Mouse (Mus musculus) testis, adult 10 weeks (tissue): ENCODE data around the gene Grin1. TPM values are rescaled to one million over a fixed set of nuclear protein-coding genes. Genes with fewer than 3 reads are reported as not detected.

Experiments
- polyA plus RNA-seq: library from polyadenylated mRNA; stranded (reverse); fragments of 350-450 nt; fragmentation: Illumina TruSeq; extraction: RNeasy Lipid Tissue Mini Kit (QIAGEN cat#74804); gene quantifications from one replicate; pipeline ENCODE4 v1.2.3, GENCODE M21; 2014; ENCODE audit warnings: low read depth, low replicate concordance

Grin1 gene
- polyA plus RNA-seq: not detected

DNA sequence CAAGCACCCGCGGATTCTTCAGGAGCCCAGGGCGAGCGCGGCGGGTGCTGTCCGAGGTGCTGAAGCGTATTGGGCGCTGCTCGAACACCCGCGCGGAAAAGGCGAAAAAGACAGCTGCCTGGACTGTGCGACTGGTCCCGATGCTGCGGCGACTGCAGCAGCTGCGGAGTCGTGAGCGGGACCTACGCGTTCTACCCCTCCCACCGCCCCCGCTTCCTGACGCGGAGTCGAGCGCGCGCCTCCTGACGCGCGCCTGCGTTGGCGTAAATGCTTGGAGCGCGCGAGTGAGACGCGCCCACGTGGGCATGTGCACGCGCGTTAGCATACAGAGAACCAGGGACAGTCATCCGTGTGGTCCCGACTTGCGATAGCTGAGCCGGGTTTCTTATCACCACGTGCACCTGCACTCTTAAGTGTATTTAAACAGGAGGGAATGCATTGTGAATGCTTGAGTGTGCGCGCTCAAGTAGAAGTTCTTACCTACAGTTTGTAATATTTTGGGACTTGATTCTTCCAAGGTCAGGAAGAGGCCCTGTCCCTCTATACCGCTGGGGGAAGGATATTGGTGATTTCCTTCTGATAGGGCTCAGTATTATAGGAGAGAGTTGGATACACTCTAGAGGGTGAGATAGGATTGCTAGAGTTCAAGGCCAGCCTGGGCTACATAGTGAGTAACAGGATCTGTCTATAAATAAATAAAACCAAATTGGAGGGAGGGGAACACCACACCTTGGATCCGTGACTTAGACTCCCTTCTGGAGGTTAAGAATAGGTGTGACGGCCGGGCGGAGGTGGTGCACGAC lies at the start of gene Grin1:
Gene Grin1 (minus strand): TSS at position 217 of the 803 bp plus-strand sequence.

GRCm38 (mm10) chr2:25365091-25365761 lies 46.2 kb upstream of the Grin1 start, which contains the start of gene Uap1l1:
TSS of gene Uap1l1 (minus strand) at chr2:25365682.

GRCm38 (mm10) chr2:25356208-25357079 lies 37.5 kb upstream of the Grin1 start, which contains the start of gene Dpp7:
TSS of gene Dpp7 (minus strand) at chr2:25356359.

GRCm38 (mm10) chr2:25332286-25333160 lies 13.5 kb upstream of the Grin1 start, which contains the start of gene Man1b1:
TSS of gene Man1b1 (plus strand) at chr2:25332338.

DNA sequence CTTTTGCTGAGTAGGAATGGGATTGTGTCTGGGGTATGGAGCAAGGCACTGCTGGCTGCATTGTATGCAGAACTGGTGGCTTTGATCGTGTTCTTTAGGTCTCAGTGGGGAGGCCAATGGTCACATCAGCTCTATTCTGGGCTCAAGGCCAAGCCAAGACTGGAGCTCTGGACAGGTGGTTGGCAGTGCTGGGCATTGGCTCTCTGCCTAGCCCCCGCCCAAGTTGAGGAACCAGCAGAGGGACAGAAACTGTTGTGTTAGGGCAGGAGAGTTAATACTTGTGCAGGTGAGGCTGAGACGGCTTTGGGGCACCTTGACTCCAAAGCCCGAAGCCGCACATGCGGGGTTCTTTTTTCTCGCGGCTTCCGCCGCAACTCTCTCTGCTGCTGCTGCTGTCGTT lies 29.3 kb downstream of the Grin1 start, which contains the start of gene Lrrc26:
Gene Lrrc26 (plus strand): TSS at position 265 of the 400 bp plus-strand sequence.

GRCm38 (mm10) chr2:25287927-25288649 lies 30.9 kb downstream of the Grin1 start, which contains the start of gene Tmem210:
TSS of gene Tmem210 (plus strand) at chr2:25288145.

DNA sequence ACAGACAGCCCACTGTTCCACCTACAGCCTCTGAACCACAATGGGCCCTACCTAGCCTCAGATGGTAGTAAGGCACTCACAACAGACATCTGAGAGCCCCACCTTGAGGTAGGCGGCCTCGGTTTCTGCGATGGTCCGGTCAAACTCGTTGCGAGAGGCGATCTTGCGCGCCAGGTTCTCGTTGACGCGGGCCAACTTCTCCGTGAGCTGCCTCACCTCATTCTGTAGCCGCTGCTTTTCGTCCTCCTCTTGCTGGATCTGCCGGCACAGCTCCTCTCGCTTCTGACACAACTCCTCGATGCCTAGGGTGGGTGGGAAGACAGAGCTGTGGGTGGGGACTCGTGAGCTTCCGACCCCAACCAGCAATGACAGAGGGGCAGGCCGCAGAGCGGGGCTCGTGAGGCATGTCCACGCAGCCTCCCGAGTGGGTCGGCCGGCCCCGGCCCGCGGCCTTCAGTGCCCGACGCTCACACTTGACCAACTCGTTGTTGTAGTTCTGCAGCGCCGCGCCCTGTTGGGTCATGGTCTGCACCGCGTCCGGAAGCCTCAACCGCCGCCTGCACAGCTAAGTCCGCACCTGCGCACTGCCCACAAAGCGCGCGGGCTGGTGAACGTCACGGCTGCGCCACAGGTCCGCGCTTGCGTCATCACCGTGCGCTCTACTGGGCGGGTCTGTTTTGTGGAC lies 47.0 kb downstream of the Grin1 start, which contains the start of the genes Ssna1 and Anapc2:
Gene Ssna1 (minus strand): TSS at position 612 of the 685 bp plus-strand sequence.
Gene Anapc2 (plus strand): TSS at position 652 of the 685 bp plus-strand sequence.

GRCm38 (mm10) chr2:25262291-25262767 lies 56.7 kb downstream of the Grin1 start, which contains the start of gene Tprn:
TSS of gene Tprn (plus strand) at chr2:25262618.

DNA sequence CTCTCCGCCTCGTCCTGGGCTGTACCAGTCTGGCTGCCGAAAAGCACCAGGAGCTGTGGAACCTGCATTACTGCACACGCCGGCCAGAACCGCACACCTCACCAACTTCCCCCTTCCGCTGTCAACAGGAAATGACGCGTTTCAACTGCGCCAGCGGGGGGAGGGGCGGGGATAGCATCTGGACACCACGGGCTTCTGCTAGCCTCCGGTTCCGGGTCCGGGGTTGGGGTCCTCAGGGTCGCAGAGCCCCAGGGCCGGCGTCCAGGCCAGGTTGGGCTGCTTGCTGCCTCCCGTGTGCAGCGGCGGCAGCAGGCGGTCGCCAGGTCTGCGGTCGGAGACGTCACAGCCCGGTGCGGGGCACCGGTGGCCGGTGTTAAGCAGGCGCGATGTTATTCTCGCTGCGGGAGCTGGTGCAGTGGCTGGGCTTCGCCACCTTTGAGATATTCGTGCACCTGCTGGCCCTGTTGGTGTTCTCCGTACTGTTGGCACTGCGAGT lies 63.7 kb downstream of the Grin1 start, which contains the start of gene Tmem203:
Gene Tmem203 (plus strand): TSS at position 156 of the 496 bp plus-strand sequence.

DNA sequence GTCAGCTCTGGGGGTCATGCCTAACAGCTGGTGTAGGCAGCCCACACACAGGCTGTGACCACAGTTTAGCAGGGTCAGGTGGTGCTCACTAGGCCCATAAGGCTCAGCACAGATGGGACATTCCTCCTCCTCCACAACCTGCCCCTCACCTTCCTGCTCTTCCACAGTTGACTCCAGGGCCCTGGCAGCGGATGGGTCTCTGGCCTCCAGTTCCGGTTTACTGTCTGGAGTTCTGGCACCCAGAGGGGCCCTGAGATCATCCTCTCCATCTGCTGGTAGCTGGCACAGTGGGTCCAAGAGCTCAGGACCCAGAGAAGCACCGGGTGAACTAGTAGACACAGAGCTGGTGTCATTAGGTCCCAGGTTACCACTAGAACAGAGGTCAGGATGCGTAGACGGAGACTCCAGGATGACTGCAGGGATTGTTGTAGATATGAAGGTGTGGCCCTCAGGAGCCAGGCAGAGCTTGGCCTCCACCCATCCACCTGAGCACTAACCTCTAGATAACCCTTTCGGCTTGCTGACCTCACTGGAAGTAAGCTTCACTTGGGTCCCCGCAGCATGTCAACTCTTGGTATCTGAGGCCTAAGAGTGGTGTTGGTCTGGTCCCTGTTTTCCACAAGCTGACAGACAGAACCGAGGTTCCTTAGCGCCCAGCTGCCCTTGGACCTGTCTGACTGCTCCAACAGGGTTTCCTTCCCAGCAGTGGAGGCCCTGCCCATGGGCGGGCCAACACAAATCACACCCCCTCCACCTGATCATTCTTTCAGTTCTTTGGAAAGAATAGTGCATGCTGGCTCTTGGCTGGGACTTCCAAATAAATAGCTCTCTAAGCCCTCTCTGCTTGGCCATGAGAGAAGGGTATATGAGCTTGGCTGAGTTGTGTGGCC lies 72.6 kb downstream of the Grin1 start, which contains the start of gene AL732309.1:
Gene AL732309.1 (minus strand): TSS at position 681 of the 890 bp plus-strand sequence.

DNA sequence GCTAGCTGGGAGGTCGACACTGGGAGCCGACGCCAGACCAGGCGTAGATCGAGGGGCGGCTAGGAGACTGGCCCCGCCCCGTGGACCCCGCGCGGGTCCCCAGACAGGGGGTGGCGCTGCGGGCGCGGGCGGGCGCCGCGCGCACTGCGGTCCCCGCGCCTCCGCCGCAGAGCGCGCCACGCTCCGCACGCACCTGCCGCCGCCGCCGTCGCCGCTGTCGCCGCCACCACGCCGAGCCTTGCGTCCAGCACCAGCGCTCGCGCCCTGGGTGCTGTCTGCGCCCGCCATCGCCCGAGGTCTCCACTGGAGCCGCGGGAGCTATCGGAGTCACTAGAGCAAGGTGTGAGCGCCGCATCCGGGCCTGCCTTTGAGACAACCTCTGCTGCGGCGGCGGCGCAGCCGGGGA lies 76.9 kb downstream of the Grin1 start, which contains the start of the genes Rnf208 and Cysrt1:
Gene Rnf208 (plus strand): TSS at position 155 of the 406 bp plus-strand sequence.
Gene Cysrt1 (minus strand): TSS at position 352 of the 406 bp plus-strand sequence.

Other genes with a start within 250 kb of the Grin1 start
- gene Entpd8, start 238.9 kb downstream of the Grin1 start, polyA plus RNA-seq: 0.20 TPM
- not detected for gene Noxa1, start 224.0 kb downstream of the Grin1 start, polyA plus RNA-seq
- gene Nrarp, start 138.4 kb downstream of the Grin1 start, polyA plus RNA-seq: 1.2 TPM
- gene Tor4a, start 122.3 kb downstream of the Grin1 start, polyA plus RNA-seq: 0.17 TPM
- 4.2 TPM for gene Nelfb, start 107.7 kb downstream of the Grin1 start, polyA plus RNA-seq
- gene Stpg3, start 104.5 kb downstream of the Grin1 start, polyA plus RNA-seq: 21.6 TPM
- gene Fam166a, start 100.4 kb downstream of the Grin1 start, polyA plus RNA-seq: 145 TPM
- 327 TPM for gene Tubb4b, start 94.5 kb downstream of the Grin1 start, polyA plus RNA-seq
- not detected for gene Slc34a3, start 84.8 kb downstream of the Grin1 start, polyA plus RNA-seq
- gene Rnf224, start 82.4 kb downstream of the Grin1 start, polyA plus RNA-seq: not detected
- not detected for gene Rnf208, start 76.9 kb downstream of the Grin1 start, polyA plus RNA-seq
- not detected for gene Cysrt1, start 76.7 kb downstream of the Grin1 start, polyA plus RNA-seq
- 1.1 TPM for gene AL732309.1, start 72.3 kb downstream of the Grin1 start, polyA plus RNA-seq
- 0.80 TPM for gene Tmem203, start 63.7 kb downstream of the Grin1 start, polyA plus RNA-seq
- 24.4 TPM for gene Tprn, start 56.6 kb downstream of the Grin1 start, polyA plus RNA-seq
- gene Ssna1, start 46.7 kb downstream of the Grin1 start, polyA plus RNA-seq: 4.1 TPM
- gene Anapc2, start 46.7 kb downstream of the Grin1 start, polyA plus RNA-seq: 3.3 TPM
- not detected for gene Tmem210, start 31.0 kb downstream of the Grin1 start, polyA plus RNA-seq
- not detected for gene Lrrc26, start 29.3 kb downstream of the Grin1 start, polyA plus RNA-seq
- gene Man1b1, start 13.2 kb upstream of the Grin1 start, polyA plus RNA-seq: 21.6 TPM
- 0.50 TPM for gene Dpp7, start 37.2 kb upstream of the Grin1 start, polyA plus RNA-seq
- gene Uap1l1, start 46.5 kb upstream of the Grin1 start, polyA plus RNA-seq: 0.10 TPM
- gene Sapcd2, start 53.1 kb upstream of the Grin1 start, polyA plus RNA-seq: 0.06 TPM
- 0.10 TPM for gene Entpd2, start 76.7 kb upstream of the Grin1 start, polyA plus RNA-seq
- gene Npdc1, start 80.2 kb upstream of the Grin1 start, polyA plus RNA-seq: 0.70 TPM
- not detected for gene Fut7, start 104.1 kb upstream of the Grin1 start, polyA plus RNA-seq
- 0.34 TPM for gene Abca2, start 109.5 kb upstream of the Grin1 start, polyA plus RNA-seq
- gene Clic3, start 137.7 kb upstream of the Grin1 start, polyA plus RNA-seq: not detected
- 2.9 TPM for gene Paxx, start 141.9 kb upstream of the Grin1 start, polyA plus RNA-seq
- 27.8 TPM for gene Ptgds, start 150.9 kb upstream of the Grin1 start, polyA plus RNA-seq
- gene Lcn12, start 174.7 kb upstream of the Grin1 start, polyA plus RNA-seq: not detected
- 6.6 TPM for gene Fbxw5, start 181.6 kb upstream of the Grin1 start, polyA plus RNA-seq
- 7.9 TPM for gene C8g, start 182.5 kb upstream of the Grin1 start, polyA plus RNA-seq
- 1.1 TPM for gene Traf2, start 227.8 kb upstream of the Grin1 start, polyA plus RNA-seq
- 3.7 TPM for gene Edf1, start 238.7 kb upstream of the Grin1 start, polyA plus RNA-seq